Mouse (Mus musculus): ENCODE measurements at regions not wholly inside any gene's neighbourhood (a gene's known extent, or its start where the extent isn't known, plus 50 kb on each side); places are given as distances from the start of the nearest gene placed in this dataset.

DNA sequence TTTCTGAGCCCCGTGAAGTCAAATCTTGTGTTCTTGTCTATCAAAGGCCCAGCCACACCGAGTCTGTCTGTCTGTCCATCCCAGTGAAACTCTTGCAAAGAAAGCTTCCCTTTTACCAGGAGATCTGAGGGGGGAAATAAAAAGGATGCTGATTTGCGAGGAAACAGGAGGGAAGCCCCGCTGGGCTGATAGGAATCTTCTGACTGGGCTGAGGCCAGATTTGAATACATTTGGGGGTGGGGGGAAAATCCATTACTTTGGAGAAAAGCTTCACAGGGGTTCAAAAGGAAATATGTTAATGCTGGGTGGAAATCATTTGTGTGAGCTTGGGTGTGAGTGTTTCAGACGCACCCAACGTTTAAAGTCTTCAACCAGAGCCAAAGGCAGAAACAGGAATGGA, 129.2 kb upstream of the Top1 start:
- no peak for TF ChIP-seq CTCF (IDR thresholded peaks at IDR 0.05; ENCODE audit: extremely low read depth, insufficient read depth, low read length)
- TF ChIP-seq POLR2A (IDR thresholded peaks at IDR 0.05; ENCODE audit: extremely low read depth, insufficient read depth, low read length) = no peak

All from cortical plate, adult 2 months (tissue).